Mouse (Mus musculus): ENCODE measurements at regions not wholly inside any gene's neighbourhood (a gene's known extent, or its start where the extent isn't known, plus 50 kb on each side); places are given as distances from the start of the nearest gene placed in this dataset.

DNA sequence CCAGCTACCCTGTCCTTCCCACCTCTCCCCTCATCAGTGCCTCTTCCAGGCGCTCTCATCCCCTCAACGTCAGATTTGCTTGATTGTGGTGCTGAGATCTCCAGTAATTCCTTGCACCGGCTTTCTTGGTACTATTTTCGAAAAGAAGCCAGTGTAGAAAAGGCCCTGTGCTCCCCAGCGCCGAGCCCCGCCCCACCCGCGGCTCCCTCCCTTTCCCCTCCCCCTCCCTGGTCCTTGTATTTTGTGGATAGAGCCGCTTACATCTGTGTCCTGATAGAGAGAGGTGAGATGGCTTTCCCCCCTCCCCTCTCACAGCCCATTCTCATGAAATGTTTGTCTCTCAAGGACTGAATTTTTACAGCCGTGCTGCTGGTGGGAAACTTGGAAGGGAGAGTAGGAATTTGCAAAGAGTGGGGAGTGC lies 273.2 kb upstream of the Zfp507 start:
- TF ChIP-seq CTCF (IDR thresholded peaks at IDR 0.05; ENCODE audit: borderline replicate concordance, insufficient read depth, low read depth, low read length) (no peak), POLR2A (IDR thresholded peaks at IDR 0.05; ENCODE audit: borderline replicate concordance, insufficient read depth, low read length) (no peak)
